Mouse (Mus musculus) embryonic fibroblast, embryonic 13.5 days (primary cell): ENCODE results near the gene Stk10.
A peak's percentile ranks its signal among the peaks of the same experiment; 100 is the strongest.

Source experiments
- CTCF ChIP-seq: IDR thresholded peaks from 2 replicates; pipeline ENCODE4 v1.5.1; 2011; ENCODE audit warnings: mild to moderate bottlenecking, control low read depth, low read length, moderate library complexity, borderline replicate concordance; ENCODE audit not compliant: insufficient read depth
- POLR2A ChIP-seq: IDR thresholded peaks from 2 replicates; pipeline ENCODE4 v1.6.1; 2011; ENCODE audit warnings: low read depth, mild to moderate bottlenecking, control low read depth, low read length, moderate library complexity

DNA sequence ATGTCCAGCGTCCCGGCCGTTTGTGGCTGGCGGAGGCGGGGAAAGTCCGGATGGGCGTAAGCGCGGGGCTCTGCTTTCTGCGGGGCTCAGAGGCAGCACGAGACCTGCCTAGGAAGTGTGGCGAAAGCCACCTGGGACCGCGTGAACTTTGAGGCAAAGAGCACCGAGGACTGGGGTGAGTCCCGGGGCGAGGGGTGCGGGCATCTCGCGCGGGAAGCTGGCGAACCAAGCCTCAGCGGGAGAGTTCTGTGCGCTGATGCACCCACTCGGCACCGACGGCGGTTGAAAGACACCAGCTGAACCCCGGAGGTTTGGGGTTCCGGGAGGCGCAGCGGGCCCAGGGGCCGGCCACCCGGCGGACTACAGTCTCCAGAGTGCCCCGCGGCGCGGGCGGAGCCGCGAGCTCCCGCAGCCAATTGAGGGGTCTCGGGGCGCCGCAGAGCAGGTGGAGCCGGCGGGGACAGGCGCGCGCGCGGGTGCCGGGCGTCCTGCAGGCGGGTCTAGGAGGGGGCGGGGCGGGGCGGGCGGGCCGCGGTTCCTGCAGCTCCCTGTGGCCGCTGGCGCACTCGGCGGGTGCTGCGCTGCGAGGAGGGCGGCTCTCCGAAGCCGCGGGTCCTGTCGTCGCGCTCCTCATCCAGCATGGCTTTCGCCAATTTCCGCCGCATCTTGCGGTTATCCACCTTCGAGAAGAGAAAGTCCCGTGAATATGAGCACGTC lies at the start of gene Stk10:
- TF ChIP-seq CTCF (no peak), POLR2A (peak; percentile 91)
